Mouse (Mus musculus): ENCODE data around the gene Cnnm4.

- TF ChIP-seq CTCF (conservative IDR thresholded peaks at IDR 0.05; ENCODE audit: low read length) (no peak), NANOG (IDR thresholded peaks at IDR 0.05; ENCODE audit: borderline replicate concordance, low read length) (no peak), POU5F1 (IDR thresholded peaks at IDR 0.05; ENCODE audit: borderline replicate concordance, low read length) (no peak)
Observed at GRCm38 (mm10) chr1:36530962-36531361, 59.5 kb downstream of the Cnnm4 start.

All from E14TG2a.4 (cell line).